Mouse (Mus musculus): Measurements from ENCODE around the gene Nav1.

DNA sequence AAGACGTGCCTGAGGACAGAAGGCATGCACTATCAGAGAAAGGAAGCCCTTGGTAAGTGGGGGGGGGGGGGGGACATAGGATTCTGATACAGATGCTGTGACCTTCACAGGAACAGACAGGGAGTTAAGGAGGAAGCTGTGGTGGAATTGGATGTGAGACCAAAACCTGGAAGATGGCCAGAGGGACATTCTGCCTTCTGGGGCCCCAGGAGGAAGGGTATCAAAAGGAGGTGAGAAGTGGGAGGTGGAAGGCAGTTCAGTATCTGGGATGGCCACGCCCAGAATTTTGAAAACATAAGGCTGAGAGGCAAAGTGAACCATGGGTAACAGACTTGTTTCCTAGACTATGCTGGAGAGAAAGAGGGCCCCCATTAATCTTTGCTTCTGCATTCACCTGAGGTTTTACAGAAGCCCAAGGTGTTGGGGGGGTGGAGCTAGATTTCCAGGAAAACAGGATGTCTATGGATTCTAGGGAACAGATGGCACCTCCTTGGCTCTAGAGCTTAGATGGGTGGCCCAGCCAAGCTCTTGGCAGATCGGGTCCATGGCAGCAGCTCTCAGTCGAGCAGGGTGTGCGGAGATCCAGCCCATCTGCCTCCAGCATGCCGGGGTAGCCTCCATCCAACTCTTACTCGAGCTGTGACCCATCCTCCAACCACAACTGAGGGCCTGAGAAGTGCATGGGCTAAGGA, 2.6 kb downstream of the Nav1 start:
- TF ChIP-seq CTCF (IDR thresholded peaks at IDR 0.05; ENCODE audit: insufficient read depth, low read depth, low read length) (no peak), POLR2A (IDR thresholded peaks at IDR 0.05; ENCODE audit: insufficient read depth, low read depth, low read length) (no peak)
